Mouse (Mus musculus): Measurements from ENCODE around the gene Ttll4. TPM values are rescaled to one million over a fixed set of nuclear protein-coding genes. Genes with fewer than 3 reads are reported as not detected.
A peak's percentile ranks its signal among the peaks of the same experiment; 100 is the strongest.

Ttll4 gene
- 10 to 100 TPM in 1 of 2 experiments, 1 to 10 TPM in 1; 9.7 to 10.9 TPM for total RNA-seq (2021)
- polyA plus RNA-seq (2012; rRNA removed): 6.6 and 15.5 TPM in 2 replicates
- long read RNA-seq, full-length matches to known transcripts: 4 of 11 reads
- long read RNA-seq, partial matches to known transcripts: 2 of 11 reads
- long read RNA-seq, other reads (novel, unspliced or antisense): 5 of 11 reads

- peak within 1 kb of the TSS; percentile 90 for H3K9ac ChIP-seq (ENCODE audit: low read depth, low read length)
- intact Hi-C loops (cut with DNase I): loop anchor here (10.0 kb wide), 3 partner anchors 53 to 157 kb away; partner anchors contain the start of genes Bcs1l, Cnot9, Cyp27a1 and Zfp142
- peaks cover 2% of the 10 kb centered on the region; the same call in 1 of the 2 replicates for H3K79me2 ChIP-seq (replicated peaks; ENCODE audit: control insufficient read depth, insufficient read depth, low read length)
- H3K4me1 ChIP-seq (ENCODE audit: control insufficient read depth, insufficient read depth, low read length): peaks cover 6% of the 10 kb centered on the region
- peak within 1 kb of the TSS; percentile 89 for H3K27ac ChIP-seq
- peak within 1 kb of the TSS; percentile 100 for H3K4me3 ChIP-seq
- WGBS: under 1% methylated on average over 62 of the region's 66 CpGs
- TF ChIP-seq EP300 (IDR thresholded peaks at IDR 0.05; ENCODE audit: insufficient read depth, low read depth, low read length) (peak; percentile 63; the same call in 1 of the 2 replicates), CTCF (IDR thresholded peaks at IDR 0.05) (peak; percentile 71), POLR2A (IDR thresholded peaks at IDR 0.05; ENCODE audit: insufficient read depth, low read depth, low read length) (peak; percentile 55; the same call in 1 of the 2 replicates)
- DNase-seq: peak; percentile 94 to 97
- no peaks in the 10 kb centered on the region for H3K27me3 ChIP-seq (ENCODE audit: control insufficient read depth, insufficient read depth, low read length)
- H3K36me3 ChIP-seq (ENCODE audit: control insufficient read depth, insufficient read depth, low read length): peaks cover 9% of the 10 kb centered on the region
These were observed at the start of gene Ttll4 for GRCm38 (mm10) chr1:74661448-74662195. TSS of gene Ttll4 (plus strand) at chr1:74661745.

- no peaks in the 10 kb centered on the region for H3K4me1 ChIP-seq (ENCODE audit: control insufficient read depth, insufficient read depth, low read length)
- H3K27ac ChIP-seq: no peak overlapping the region
- DNase-seq: no peak
- H3K79me2 ChIP-seq (replicated peaks; ENCODE audit: control insufficient read depth, insufficient read depth, low read length): no peaks in the 10 kb centered on the region
- no peak overlapping the region for H3K4me3 ChIP-seq
- H3K9ac ChIP-seq (ENCODE audit: low read depth, low read length): no peak overlapping the region
- intact Hi-C loops (cut with DNase I): no loop called here
- TF ChIP-seq EP300 (IDR thresholded peaks at IDR 0.05; ENCODE audit: insufficient read depth, low read depth, low read length): no peak
- TF ChIP-seq POLR2A (IDR thresholded peaks at IDR 0.05; ENCODE audit: insufficient read depth, low read depth, low read length): no peak
- H3K36me3 ChIP-seq (ENCODE audit: control insufficient read depth, insufficient read depth, low read length): no peaks in the 10 kb centered on the region
- 97% methylated on average over 1 of the region's 1 CpGs for WGBS
- no peaks in the 10 kb centered on the region for H3K27me3 ChIP-seq (ENCODE audit: control insufficient read depth, insufficient read depth, low read length)
These were observed 37.4 kb upstream of the Ttll4 start for GRCm38 (mm10) chr1:74624183-74624582.

DNA sequence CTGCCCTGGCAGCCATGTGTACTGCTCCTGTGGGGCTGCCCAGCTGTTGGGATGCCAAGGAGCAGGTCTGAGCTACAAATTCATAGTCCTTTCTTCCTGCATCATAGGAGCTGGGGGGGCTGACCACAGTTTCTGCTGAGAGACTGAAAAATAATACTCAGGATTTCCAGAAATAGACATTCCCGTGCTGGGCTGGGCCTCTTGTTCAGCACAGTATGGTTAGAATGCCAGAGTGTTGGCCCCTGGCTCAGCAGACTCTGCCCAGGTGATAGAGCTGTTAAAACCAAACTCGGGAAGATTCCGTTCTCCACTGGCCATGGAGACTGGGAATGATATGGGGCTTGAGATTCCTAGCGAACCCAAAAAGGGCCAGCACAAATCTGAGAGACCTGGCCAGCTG is 35.5 kb upstream of the Ttll4 start:
- Histone ChIP-seq H3K9ac (ENCODE audit: low read depth, low read length) (no peak overlapping the region), H3K27me3 (ENCODE audit: control insufficient read depth, insufficient read depth, low read length) (no peaks in the 10 kb centered on the region), H3K36me3 (ENCODE audit: control insufficient read depth, insufficient read depth, low read length) (no peaks in the 10 kb centered on the region), H3K79me2 (replicated peaks; ENCODE audit: control insufficient read depth, insufficient read depth, low read length) (no peaks in the 10 kb centered on the region), H3K27ac (no peak overlapping the region), H3K4me1 (ENCODE audit: control insufficient read depth, insufficient read depth, low read length) (no peaks in the 10 kb centered on the region), H3K4me3 (no peak overlapping the region)
- intact Hi-C loops (cut with DNase I): no loop called here
- no peak for DNase-seq
- TF ChIP-seq CTCF (IDR thresholded peaks at IDR 0.05): no peak
- TF ChIP-seq POLR2A (IDR thresholded peaks at IDR 0.05; ENCODE audit: insufficient read depth, low read depth, low read length): no peak
- TF ChIP-seq EP300 (IDR thresholded peaks at IDR 0.05; ENCODE audit: insufficient read depth, low read depth, low read length): no peak
- WGBS: 64% methylated on average over 4 of the region's 4 CpGs

GRCm38 (mm10) chr1:74628001-74628400 is 33.5 kb upstream of the Ttll4 start:
- intact Hi-C loops (cut with DNase I): no loop called here
- TF ChIP-seq CTCF (IDR thresholded peaks at IDR 0.05) (no peak), EP300 (IDR thresholded peaks at IDR 0.05; ENCODE audit: insufficient read depth, low read depth, low read length) (no peak), POLR2A (IDR thresholded peaks at IDR 0.05; ENCODE audit: insufficient read depth, low read depth, low read length) (no peak)

GRCm38 (mm10) chr1:74632734-74633133 is 28.8 kb upstream of the Ttll4 start:
- no peaks in the 10 kb centered on the region for H3K36me3 ChIP-seq (ENCODE audit: control insufficient read depth, insufficient read depth, low read length)
- no peak overlapping the region for H3K9ac ChIP-seq (ENCODE audit: low read depth, low read length)
- H3K4me1 ChIP-seq (ENCODE audit: control insufficient read depth, insufficient read depth, low read length): no peaks in the 10 kb centered on the region
- 78% methylated on average over 4 of the region's 4 CpGs for WGBS
- no peak for TF ChIP-seq EP300 (IDR thresholded peaks at IDR 0.05; ENCODE audit: insufficient read depth, low read depth, low read length)
- no peak for TF ChIP-seq CTCF (IDR thresholded peaks at IDR 0.05)
- TF ChIP-seq POLR2A (IDR thresholded peaks at IDR 0.05; ENCODE audit: insufficient read depth, low read depth, low read length): no peak
- H3K79me2 ChIP-seq (replicated peaks; ENCODE audit: control insufficient read depth, insufficient read depth, low read length): no peaks in the 10 kb centered on the region
- intact Hi-C loops (cut with DNase I): no loop called here
- no peaks in the 10 kb centered on the region for H3K27me3 ChIP-seq (ENCODE audit: control insufficient read depth, insufficient read depth, low read length)
- H3K27ac ChIP-seq: no peak overlapping the region
- H3K4me3 ChIP-seq: no peak overlapping the region
- DNase-seq: no peak

More at GRCm38 (mm10) chr1:74628001-74628400, 33.5 kb upstream of the Ttll4 start:
- 58% methylated on average over 7 of the region's 7 CpGs for WGBS
- no peaks in the 10 kb centered on the region for H3K36me3 ChIP-seq (ENCODE audit: control insufficient read depth, insufficient read depth, low read length)
- no peaks in the 10 kb centered on the region for H3K4me1 ChIP-seq (ENCODE audit: control insufficient read depth, insufficient read depth, low read length)
- H3K4me3 ChIP-seq: no peak overlapping the region
- H3K9ac ChIP-seq (ENCODE audit: low read depth, low read length): no peak overlapping the region
- H3K79me2 ChIP-seq (replicated peaks; ENCODE audit: control insufficient read depth, insufficient read depth, low read length): no peaks in the 10 kb centered on the region
- DNase-seq: no peak
- H3K27me3 ChIP-seq (ENCODE audit: control insufficient read depth, insufficient read depth, low read length): no peaks in the 10 kb centered on the region
- no peak overlapping the region for H3K27ac ChIP-seq

DNA sequence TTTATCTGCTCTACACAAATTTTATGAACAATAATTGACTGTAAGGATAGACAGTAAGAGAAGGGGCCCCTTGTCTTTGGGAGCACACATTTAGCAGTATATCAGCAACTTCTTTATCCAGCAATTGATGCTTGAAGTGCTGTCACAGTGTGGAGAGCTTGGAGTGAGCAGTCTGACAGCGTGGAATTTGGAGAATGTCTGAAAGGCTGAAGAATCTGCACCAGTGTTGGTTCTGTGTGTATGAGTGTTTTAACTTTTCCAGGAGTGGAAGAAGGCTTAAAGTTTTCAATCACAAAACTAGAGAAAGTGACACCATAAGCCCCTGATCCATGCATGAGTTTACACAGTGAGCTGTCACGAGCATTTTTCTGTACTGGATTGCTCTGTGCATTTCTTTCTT is 18.0 kb upstream of the Ttll4 start:
- no peaks in the 10 kb centered on the region for H3K4me1 ChIP-seq (ENCODE audit: control insufficient read depth, insufficient read depth, low read length)
- no peaks in the 10 kb centered on the region for H3K79me2 ChIP-seq (replicated peaks; ENCODE audit: control insufficient read depth, insufficient read depth, low read length)
- DNase-seq: no peak
- TF ChIP-seq POLR2A (IDR thresholded peaks at IDR 0.05; ENCODE audit: insufficient read depth, low read depth, low read length): no peak
- no peak for TF ChIP-seq EP300 (IDR thresholded peaks at IDR 0.05; ENCODE audit: insufficient read depth, low read depth, low read length)
- TF ChIP-seq CTCF (IDR thresholded peaks at IDR 0.05): no peak
- H3K27me3 ChIP-seq (ENCODE audit: control insufficient read depth, insufficient read depth, low read length): no peaks in the 10 kb centered on the region
- H3K9ac ChIP-seq (ENCODE audit: low read depth, low read length): no peak overlapping the region
- H3K27ac ChIP-seq: no peak overlapping the region
- H3K36me3 ChIP-seq (ENCODE audit: control insufficient read depth, insufficient read depth, low read length): no peaks in the 10 kb centered on the region
- H3K4me3 ChIP-seq: no peak overlapping the region
- 67% methylated on average over 2 of the region's 2 CpGs for WGBS
- intact Hi-C loops (cut with DNase I): no loop called here

All from heart, adult 2 months (tissue).